ENCODE assay signal across 30 mouse cellular contexts in genomic region chr2:44309556-44309955, GRCm38 (mm10).
A peak's percentile ranks its signal among the peaks of the same experiment; 100 is the strongest.
DNase-seq lines count a peak whose midpoint lies in the region; ATAC-seq and TF ChIP-seq lines count a peak whose summit lies in the region.
"Had no signal": no experiment of that assay in that cellular context is flagged by ENCODE, and none has a peak within 500 bp of the region (broad histone marks: within the 10 kb centered on the region; RNA-seq: fewer than 3 reads in every experiment).

No protein-coding gene starts in this region.

- WGBS in forebrain, embryonic 16.5 days: 52% methylated on average over 1 of the region's 1 CpGs
- 94% methylated on average over 1 of the region's 1 CpGs for WGBS in forebrain, embryonic 10.5 days
- WGBS in lung, embryonic 15.5 days: 38% methylated on average over 1 of the region's 1 CpGs
- WGBS in limb, embryonic 14.5 days: 33% methylated on average over 1 of the region's 1 CpGs
- 89% methylated on average over 1 of the region's 1 CpGs for WGBS in midbrain, embryonic 14.5 days

- peaks cover 20% of the 10 kb centered on the region for H3K4me1 ChIP-seq in forebrain, embryonic 16.5 days (replicated peaks; ENCODE audit: control insufficient read depth, insufficient read depth, low read length)
- peaks cover 24% of the 10 kb centered on the region for H3K4me1 ChIP-seq in forebrain, embryonic 10.5 days
- peaks cover 16% of the 10 kb centered on the region for H3K4me1 ChIP-seq in lung, embryonic 15.5 days
- H3K4me1 ChIP-seq in limb, embryonic 14.5 days (ENCODE audit: control insufficient read depth, insufficient read depth, low read length): peaks cover 19% of the 10 kb centered on the region
- H3K4me1 ChIP-seq in midbrain, embryonic 14.5 days (ENCODE audit: control insufficient read depth, insufficient read depth, low read length): peaks cover 19% of the 10 kb centered on the region

- H3K9me3 ChIP-seq in forebrain, embryonic 16.5 days (ENCODE audit: control insufficient read depth, low read length): no peaks in the 10 kb centered on the region
- H3K9me3 ChIP-seq in forebrain, embryonic 10.5 days: no peaks in the 10 kb centered on the region
- H3K9me3 ChIP-seq in lung, embryonic 15.5 days: no peaks in the 10 kb centered on the region
- no peaks in the 10 kb centered on the region for H3K9me3 ChIP-seq in limb, embryonic 14.5 days (ENCODE audit: control insufficient read depth, low read length)
- H3K9me3 ChIP-seq in midbrain, embryonic 14.5 days (ENCODE audit: control insufficient read depth, low read length): no peaks in the 10 kb centered on the region
- H3K9me3 ChIP-seq: embryonic facial prominence, embryonic 12.5 days; heart, embryonic 10.5 days; heart, embryonic 15.5 days; liver, embryonic 12.5 days; midbrain, embryonic 15.5 days had no signal

- no peak overlapping the region for H3K9ac ChIP-seq in forebrain, embryonic 16.5 days (replicated peaks; ENCODE audit: low read depth, low read length)
- no peak overlapping the region for H3K9ac ChIP-seq in lung, embryonic 15.5 days
- no peak overlapping the region for H3K9ac ChIP-seq in limb, embryonic 14.5 days (ENCODE audit: low read depth, low read length, severe bottlenecking)
- H3K9ac ChIP-seq in midbrain, embryonic 14.5 days (replicated peaks; ENCODE audit: low read length): no peak overlapping the region
- H3K9ac ChIP-seq: embryonic facial prominence, embryonic 12.5 days; heart, embryonic 15.5 days; liver, embryonic 12.5 days; liver, postnatal 0 days; midbrain, embryonic 15.5 days had no signal

- no peaks in the 10 kb centered on the region for H3K27me3 ChIP-seq in forebrain, embryonic 16.5 days (replicated peaks; ENCODE audit: control insufficient read depth, insufficient read depth, low read length)
- no peaks in the 10 kb centered on the region; the same call in 1 of the 2 replicates for H3K27me3 ChIP-seq in forebrain, embryonic 10.5 days (ENCODE audit: poor library complexity, severe bottlenecking)
- H3K27me3 ChIP-seq in lung, embryonic 15.5 days: no peaks in the 10 kb centered on the region
- H3K27me3 ChIP-seq in limb, embryonic 14.5 days (ENCODE audit: control insufficient read depth, insufficient read depth, low read length): no peaks in the 10 kb centered on the region
- no peaks in the 10 kb centered on the region for H3K27me3 ChIP-seq in midbrain, embryonic 14.5 days (ENCODE audit: control insufficient read depth, insufficient read depth, low read length)
- H3K27me3 ChIP-seq: CH12.LX; embryonic facial prominence, embryonic 12.5 days; heart, embryonic 15.5 days; liver, embryonic 12.5 days; midbrain, embryonic 15.5 days had no signal

- H3K36me3 ChIP-seq in forebrain, embryonic 16.5 days (ENCODE audit: control insufficient read depth, insufficient read depth): no peaks in the 10 kb centered on the region
- no peaks in the 10 kb centered on the region for H3K36me3 ChIP-seq in forebrain, embryonic 10.5 days (replicated peaks)
- no peaks in the 10 kb centered on the region for H3K36me3 ChIP-seq in lung, embryonic 15.5 days
- no peaks in the 10 kb centered on the region for H3K36me3 ChIP-seq in limb, embryonic 14.5 days (ENCODE audit: control insufficient read depth, insufficient read depth, low read length)
- H3K36me3 ChIP-seq in midbrain, embryonic 14.5 days (ENCODE audit: control insufficient read depth, insufficient read depth, low read length): no peaks in the 10 kb centered on the region
- H3K36me3 ChIP-seq: embryonic facial prominence, embryonic 12.5 days; heart, embryonic 10.5 days; heart, embryonic 15.5 days; liver, embryonic 12.5 days; midbrain, embryonic 15.5 days had no signal

- no peak for TF ChIP-seq POLR2A in limb, embryonic 14.5 days (IDR thresholded peaks at IDR 0.05; ENCODE audit: borderline replicate concordance, extremely low read depth, insufficient read depth, insufficient read length)

- no peak for ATAC-seq in forebrain, embryonic 16.5 days
- ATAC-seq in lung, embryonic 15.5 days (ENCODE audit: borderline replicate concordance, extremely low read depth, low FRiP score, low TSS enrichment): no peak
- ATAC-seq in limb, embryonic 14.5 days (ENCODE audit: low FRiP score, low read depth): no peak; the same call in 1 of the 2 replicates
- ATAC-seq in midbrain, embryonic 14.5 days (ENCODE audit: low FRiP score, low TSS enrichment): no peak
- ATAC-seq: activated CD4-positive, CD25-positive, alpha-beta regulatory T cell, adult 4 months; intestine, postnatal 0 days; liver, embryonic 12.5 days; liver, postnatal 0 days; midbrain, embryonic 15.5 days had no signal

- no peak overlapping the region for H3K4me2 ChIP-seq in forebrain, embryonic 16.5 days (ENCODE audit: low read length)
- no peak overlapping the region for H3K4me2 ChIP-seq in lung, embryonic 15.5 days
- no peak overlapping the region; the same call in 1 of the 2 replicates for H3K4me2 ChIP-seq in limb, embryonic 14.5 days (replicated peaks; ENCODE audit: low read depth, low read length, severe bottlenecking)
- H3K4me2 ChIP-seq in midbrain, embryonic 14.5 days (ENCODE audit: low read length): no peak overlapping the region
- H3K4me2 ChIP-seq: embryonic facial prominence, embryonic 12.5 days; heart, embryonic 15.5 days; liver, embryonic 12.5 days; midbrain, embryonic 15.5 days had no signal

- peak overlapping the region; percentile 65 for H3K27ac ChIP-seq in forebrain, embryonic 16.5 days (ENCODE audit: low read length)
- no peak overlapping the region for H3K27ac ChIP-seq in forebrain, embryonic 10.5 days
- H3K27ac ChIP-seq in lung, embryonic 15.5 days: 0 out of 2 replicates have a peak overlapping the region, but pooled peaks have one; percentile 20
- no peak overlapping the region for H3K27ac ChIP-seq in limb, embryonic 14.5 days (replicated peaks; ENCODE audit: low read depth, low read length)
- no peak overlapping the region for H3K27ac ChIP-seq in midbrain, embryonic 14.5 days (replicated peaks; ENCODE audit: low read depth, low read length)
- H3K27ac ChIP-seq: embryonic facial prominence, embryonic 12.5 days; heart, embryonic 10.5 days; heart, embryonic 15.5 days; liver, embryonic 12.5 days; midbrain, embryonic 15.5 days; stomach, postnatal 0 days had no signal

- H3K4me3 ChIP-seq in forebrain, embryonic 16.5 days (replicated peaks; ENCODE audit: low read length): no peak overlapping the region
- no peak overlapping the region for H3K4me3 ChIP-seq in forebrain, embryonic 10.5 days
- no peak overlapping the region for H3K4me3 ChIP-seq in lung, embryonic 15.5 days
- H3K4me3 ChIP-seq in limb, embryonic 14.5 days (replicated peaks; ENCODE audit: low read length): no peak overlapping the region
- no peak overlapping the region for H3K4me3 ChIP-seq in midbrain, embryonic 14.5 days (replicated peaks; ENCODE audit: low read depth, low read length)
- H3K4me3 ChIP-seq: embryonic facial prominence, embryonic 12.5 days; heart, embryonic 10.5 days; heart, embryonic 15.5 days; liver, embryonic 12.5 days; midbrain, embryonic 15.5 days had no signal

- DNase-seq in forebrain, embryonic 10.5 days (ENCODE audit: extremely low spot score, low spot score): no peak
- no peak for DNase-seq in lung, postnatal 14 days
- peak; percentile 49 for DNase-seq in brain, adult 2 months (ENCODE audit: low read depth, low spot score)
- peak; percentile 54 for DNase-seq in limb, embryonic 14.5 days (ENCODE audit: low spot score)
- no peak for DNase-seq in midbrain, embryonic 14.5 days
- DNase-seq: adrenal gland, adult 2 months; adrenal gland, postnatal 36 days; cerebellum, adult 9-10 months; cerebellum, postnatal 36 days; gastrocnemius, postnatal 25 days; heart, adult 11 months; kidney, adult 9 months; kidney, postnatal 10 days; layer of hippocampus, postnatal 36 days; left cerebral cortex, postnatal 4 days; liver, postnatal 0 days; right cerebral cortex, postnatal 4 days; thymus, adult 18-20 months; thymus, postnatal 36 days had no signal

Comparison
In these comparisons a context has a peak if more than half of its experiments do, and no peak if none do; other contexts are left out.
1. H3K27ac ChIP-seq: peak in forebrain, embryonic 16.5 days (single experiment) and lung, embryonic 15.5 days (single experiment); none in forebrain, embryonic 10.5 days (single experiment), limb, embryonic 14.5 days (single experiment) and midbrain, embryonic 14.5 days (single experiment).
2. DNase-seq: peak in brain, adult 2 months (single experiment) and limb, embryonic 14.5 days (single experiment); none in forebrain, embryonic 10.5 days (single experiment), lung, postnatal 14 days (single experiment) and midbrain, embryonic 14.5 days (single experiment).